Mouse (Mus musculus): Measurements from ENCODE around the gene Mypn.

The Mypn gene

DNA sequence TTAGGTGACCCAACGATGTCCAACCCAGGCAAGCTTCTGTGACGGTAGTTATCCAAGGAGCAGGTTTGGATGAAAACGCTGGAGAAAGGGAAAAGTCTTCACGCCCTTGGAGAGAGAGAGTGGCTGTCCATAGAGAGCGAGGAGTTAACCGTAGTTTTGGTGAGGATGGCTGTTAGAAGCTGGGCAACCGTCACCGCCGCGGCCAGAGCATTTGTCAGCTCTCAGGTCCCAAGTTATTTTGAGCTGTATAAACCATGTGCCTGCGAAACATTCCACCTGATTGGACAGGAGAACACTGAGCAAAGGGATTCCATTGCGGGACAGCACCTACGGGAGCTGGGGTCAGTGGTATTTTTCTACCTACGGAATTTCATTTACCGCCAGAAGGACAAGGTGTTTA lies at the start of gene Mypn:
TSS of gene Mypn (minus strand) at position 225 of the 400 bp plus-strand sequence.
- no peak for DNase-seq

DNA sequence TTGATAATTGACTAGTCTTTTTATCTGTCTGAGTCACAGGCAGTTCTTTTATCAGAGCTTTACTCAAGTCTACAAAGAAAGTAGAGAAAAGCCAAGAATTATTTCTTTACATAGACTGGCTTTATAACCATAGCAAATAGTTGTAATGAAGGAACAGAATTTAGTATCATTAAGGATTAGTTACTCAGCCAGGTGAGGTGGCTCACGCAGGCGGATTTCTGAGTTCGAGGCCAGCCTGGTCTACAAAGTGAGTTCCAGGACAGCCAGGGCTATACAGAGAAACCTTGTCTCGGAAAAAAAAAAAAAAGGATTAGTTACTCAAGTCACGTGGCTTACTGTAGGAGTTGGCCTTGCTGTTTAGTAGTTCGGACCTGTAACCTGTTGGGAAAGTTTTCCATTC lies 44.7 kb upstream of the Mypn start:
- DNase-seq = no peak

DNA sequence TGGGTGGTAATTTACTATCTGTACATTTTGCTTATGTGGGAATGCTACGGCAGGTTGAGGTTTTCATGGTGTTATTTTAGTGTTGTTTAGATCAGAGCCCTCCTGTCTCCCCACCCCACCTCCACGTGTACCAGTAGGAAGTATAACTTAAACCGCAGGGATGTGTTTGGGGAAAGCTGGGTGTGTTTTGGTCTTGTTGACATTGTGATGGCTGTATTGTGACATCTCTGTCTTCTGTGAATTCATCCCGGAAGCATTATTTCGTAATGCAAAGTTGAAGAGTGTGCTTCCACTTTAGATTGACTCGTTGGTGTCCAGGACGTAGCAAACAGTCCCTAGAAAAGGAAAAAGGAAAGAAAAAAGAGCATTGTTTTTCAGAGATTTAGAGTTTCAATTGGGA lies 43.7 kb upstream of the Mypn start:
- DNase-seq = no peak

DNA sequence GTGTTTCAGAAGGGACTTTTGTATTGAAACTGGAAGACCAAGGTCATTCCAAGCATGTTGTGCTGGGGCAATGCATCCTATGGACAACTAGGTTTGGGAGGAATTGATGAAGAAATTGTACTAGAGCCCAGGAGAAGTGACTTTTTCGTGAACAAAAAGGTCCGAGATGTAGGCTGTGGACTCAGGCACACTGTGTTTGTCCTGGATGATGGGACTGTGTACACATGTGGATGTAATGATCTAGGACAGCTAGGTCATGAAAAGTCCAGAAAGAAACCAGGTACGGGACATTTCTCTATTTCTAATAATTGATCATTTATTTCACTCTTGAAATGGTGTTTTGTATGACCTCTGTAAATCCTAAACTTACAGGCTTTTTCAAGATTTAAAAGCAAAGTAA lies 42.1 kb upstream of the Mypn start:
- no peak for DNase-seq

DNA sequence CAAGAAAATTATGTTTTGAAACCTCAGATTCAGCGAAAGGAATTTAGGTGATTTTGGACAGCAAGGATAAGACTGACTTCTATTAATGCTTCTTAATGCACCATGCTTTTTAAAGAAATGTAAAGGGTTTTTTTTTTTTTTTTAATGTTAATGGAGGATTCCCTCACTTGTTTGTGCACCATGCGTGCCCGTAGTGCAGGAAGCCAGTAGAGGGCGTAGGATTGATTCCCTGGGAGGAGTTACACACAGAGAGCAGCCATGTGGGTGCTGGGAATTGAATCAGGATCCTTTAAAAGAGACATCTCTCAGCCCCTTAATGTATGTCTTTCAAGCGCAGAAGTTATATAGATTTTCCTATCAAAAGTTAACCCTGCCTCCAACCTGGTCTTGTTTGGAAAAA lies 41.0 kb upstream of the Mypn start:
- DNase-seq = no peak

DNA sequence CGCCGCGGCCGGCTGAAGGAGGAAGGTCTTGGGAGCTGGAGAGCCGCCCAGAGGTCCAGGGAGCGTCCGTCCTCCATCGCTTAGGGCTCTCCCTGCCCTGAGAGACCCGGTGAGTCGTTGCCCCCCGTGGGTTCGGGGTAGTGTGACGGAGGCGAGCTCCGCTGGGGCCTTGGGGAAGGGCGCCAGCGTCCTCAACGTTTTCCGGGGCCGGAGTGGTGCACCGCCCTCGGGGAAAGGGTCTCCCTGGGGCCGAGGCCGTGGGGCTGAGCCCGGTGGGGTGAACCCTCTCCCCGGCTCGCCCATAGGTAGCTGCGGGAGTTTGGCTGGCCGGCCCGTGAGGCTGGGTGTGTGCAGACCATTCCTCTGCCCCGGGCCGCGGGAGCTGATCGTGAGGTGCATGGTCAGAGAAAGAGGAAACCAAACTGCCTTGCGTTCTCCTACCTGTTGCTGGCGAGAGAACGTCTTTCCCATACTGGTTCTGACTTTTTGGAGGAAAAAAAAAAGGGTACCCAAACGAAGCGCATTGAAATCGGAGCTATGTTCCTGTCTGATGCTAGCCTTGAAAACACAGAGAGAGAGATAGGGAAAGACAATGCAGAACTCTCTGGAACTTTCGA lies 40.4 kb upstream of the Mypn start:
- no peak for DNase-seq

DNA sequence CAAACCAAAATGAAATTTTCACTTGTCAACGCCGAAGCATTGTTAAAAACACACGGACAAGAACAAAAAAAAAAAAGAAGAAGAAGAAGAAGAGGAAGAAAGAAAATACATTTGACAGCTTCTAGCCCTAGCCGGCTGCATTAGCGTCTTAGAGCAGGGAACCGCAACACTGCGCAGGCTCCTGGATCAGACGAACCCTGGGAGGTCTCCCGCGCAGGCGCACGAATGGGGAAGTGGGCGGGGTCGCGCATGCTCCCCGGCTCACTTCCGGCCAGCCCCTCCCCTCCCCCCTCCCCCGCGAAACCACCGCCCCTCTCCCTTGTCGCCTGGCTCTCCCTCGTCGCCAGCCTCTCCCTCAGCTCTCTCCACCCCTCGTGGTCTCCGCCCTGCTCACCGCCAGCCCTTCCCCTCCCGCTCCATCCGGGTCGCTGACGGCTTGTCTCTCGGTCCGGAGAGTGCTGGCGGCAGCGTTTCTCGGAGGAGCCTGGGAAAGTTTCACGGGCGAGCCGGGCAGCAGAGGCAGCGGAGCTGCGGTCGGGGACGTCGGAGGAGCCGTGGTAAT lies 39.8 kb upstream of the Mypn start, which contains the start of gene Herc4:
TSS of gene Herc4 (plus strand) at position 318 of the 562 bp plus-strand sequence.
- DNase-seq = peak; percentile 95

DNA sequence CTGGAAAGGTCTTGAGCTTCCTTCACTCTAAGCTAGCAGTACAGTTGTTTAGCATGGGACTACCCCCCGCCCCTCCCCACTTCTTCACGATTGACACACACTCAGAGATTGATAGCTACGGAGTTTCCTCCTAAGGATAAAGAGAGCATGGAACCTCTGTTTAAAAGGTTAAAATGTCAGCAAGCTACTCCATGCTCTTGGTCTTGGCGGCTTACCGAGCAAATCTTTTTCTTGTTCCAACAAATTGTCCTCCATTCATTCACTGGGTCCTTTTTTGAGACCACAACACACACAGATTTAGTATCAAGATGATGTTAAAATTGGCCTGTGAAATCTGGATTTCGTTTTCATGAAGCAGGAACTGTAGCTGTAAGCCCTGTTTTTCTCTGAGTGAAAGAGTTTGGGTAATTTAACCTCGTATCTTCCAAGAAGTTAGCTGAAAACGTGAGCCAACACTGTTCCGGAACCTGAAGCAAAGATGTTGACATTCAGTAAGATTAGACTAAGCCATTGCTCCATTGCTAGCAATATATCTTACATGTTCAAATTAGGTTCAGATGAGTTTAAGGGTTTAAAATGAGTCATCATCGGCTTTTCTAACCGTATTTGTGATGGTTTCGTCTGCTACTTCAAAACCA lies 39.2 kb upstream of the Mypn start:
- DNase-seq = peak; percentile 15

DNA sequence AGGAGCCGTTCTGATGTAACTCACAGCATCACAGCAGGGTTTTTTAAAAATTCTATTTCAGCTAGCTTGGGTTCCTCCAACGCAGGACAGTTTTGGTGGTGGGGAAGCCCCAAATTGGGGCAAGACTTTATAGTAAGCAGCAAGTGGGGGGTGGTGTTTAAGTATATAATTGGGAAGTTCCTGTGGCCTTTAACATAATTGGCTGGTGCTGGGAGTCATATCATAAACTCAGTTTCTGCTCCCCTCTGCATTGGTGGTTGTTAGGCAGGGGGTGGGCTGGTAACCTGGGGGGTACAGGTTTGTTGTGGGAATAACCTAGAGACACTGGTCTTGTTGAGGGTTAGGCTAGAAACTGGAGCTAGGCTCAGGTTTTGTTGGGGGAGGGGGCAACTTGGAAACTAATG lies 37.1 kb upstream of the Mypn start:
- no peak for DNase-seq

DNA sequence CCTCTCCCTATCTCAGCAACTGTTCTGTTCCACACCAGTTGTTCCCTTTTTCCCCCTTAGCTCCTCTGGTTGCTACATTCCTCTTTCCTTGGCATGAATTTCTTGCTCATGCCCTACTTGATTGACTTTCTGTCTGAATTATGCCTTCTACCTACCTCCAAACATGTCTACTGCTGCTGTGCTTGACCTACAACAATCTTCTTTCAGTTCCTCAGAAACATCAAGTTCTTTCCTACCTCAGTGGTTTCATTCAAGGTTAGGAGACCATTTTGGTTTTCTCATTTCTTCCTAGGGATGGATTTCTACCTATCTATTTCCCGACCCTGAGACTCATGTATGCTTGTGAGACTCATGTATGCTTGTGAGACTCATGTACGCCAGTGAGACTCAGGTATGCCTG lies 36.1 kb upstream of the Mypn start:
- DNase-seq = no peak

DNA sequence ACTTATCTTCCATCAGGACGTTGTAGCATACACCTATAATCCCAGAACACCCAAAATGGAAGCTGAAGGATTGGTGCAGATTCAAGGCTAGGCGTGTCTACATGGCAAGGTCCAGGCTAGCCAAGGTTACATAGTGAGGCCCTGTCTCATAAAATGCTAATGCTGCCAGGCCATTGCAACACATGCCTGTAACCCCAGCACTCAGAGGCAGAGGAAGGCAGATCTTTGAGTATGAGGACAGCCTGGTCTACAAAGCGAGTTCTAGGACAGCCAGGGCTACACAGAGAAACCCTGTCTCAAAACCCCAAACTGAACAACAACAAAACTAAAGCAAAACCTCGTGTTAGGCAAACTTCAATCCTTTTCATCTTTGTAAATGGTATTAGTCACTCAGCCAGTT lies 34.3 kb upstream of the Mypn start:
- DNase-seq = no peak

DNA sequence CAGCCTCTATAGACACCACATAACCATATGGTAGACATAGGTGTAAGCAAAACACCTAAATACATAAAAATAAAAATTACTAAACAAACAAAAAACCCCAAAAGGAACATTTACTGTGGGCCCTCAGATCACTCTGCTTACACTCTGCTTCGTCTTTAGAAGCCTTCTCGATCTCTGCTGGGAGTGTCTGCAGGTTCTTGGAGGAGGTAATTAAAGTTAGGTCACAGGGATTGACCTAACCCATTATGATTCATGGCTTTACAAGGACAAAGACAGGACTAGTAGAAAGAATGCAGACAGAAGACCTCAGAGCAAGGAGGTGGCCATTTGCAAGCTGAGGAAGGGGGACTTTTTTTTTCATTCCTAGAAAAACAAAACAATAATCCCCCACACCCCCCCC lies 33.5 kb upstream of the Mypn start:
- no peak for DNase-seq

DNA sequence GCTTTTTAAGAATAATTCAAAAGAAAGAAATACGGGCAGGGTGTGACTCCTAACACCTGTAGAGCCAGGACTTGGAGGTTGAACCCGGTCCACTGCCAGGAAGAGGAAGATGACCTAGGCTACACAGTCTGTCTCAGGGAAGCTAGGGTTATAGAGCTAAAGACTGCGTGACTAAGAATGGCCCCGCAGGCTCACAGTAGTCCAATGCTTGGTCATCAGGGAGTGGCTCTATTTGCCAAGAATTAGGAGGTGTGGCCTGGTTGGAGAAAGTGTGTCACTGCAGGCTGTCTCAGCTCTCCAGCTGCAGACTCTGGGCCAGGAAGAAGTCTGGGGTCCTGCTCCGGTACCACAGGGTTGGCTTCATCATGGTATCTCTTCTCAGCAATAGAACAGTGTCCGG lies 32.9 kb upstream of the Mypn start:
- DNase-seq = no peak

DNA sequence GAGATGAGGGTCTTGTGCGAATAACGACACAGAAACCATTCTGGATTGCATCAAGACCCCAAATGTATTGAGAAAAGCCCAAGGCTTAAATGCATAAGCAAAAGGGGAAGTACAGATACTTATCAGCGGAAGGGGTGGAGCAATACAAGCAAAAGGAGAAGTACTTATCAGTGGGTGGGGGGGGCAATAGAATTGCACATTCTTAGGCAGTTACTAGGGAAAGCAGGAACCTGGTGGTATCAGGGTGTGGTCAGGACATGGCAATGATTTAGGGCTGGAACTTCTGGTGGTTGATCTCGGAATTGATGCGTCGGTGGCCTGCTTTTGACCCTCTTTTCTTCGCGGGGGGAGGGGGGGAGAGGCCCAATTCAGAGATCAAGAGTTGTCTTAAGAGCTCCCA lies 32.1 kb upstream of the Mypn start:
- no peak for DNase-seq

DNA sequence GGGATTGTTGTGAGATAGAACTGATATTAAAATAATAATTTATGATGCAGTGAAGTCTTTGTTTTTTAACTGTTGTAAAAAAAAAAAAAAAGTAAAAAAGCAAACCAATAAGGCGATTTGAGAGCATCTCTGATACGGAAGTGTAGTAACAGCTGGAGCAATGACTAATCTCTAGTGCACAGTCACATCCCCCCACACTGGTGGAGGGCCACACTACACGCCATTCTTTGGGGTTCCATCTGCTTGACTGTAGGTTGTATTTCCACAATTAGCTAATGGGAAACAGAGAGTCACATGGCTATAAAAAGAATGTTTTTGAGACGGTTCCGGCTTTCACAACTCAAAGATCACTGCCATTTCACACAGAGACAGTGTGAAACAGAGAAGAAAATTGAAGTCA lies 30.4 kb upstream of the Mypn start:
- DNase-seq = no peak

DNA sequence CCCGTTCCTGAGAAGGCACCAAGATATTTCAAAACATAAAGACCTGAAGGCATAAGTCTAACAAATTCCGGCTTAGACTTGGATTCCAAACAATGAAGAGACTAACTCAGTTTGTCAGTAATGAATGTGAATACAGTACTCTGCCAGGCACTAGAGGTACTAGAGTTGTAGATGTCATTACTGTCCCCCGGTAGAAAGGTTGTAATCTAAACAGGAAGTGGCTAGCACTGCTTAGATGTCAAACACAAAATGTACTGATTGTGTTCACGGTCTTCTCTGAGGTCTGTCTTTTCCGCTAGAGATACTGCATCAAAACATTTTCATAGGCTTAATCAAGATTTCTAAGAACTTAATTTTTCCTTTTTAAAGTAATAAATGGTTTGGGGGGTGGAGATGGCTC lies 27.9 kb upstream of the Mypn start:
- DNase-seq = no peak

DNA sequence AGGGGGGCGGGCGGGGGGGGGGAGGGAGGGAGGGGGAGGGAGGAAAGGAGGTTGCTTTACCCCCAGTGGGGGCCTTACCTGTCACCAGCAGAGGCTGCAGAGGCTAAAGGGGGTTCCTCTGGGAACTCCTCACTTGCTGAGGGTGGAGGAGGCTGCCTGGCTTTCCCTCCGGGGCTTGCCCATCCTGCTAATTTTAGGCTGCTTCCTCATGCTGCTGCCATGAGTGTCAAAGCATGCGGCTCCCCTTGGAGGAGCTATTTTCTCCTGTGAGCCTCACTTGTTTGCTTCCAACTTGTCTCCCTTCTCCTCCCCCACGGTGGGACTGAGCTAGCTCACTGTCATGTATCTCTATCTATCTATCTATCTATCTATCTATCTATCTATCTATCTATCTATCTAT lies 27.1 kb upstream of the Mypn start:
- no peak for DNase-seq

DNA sequence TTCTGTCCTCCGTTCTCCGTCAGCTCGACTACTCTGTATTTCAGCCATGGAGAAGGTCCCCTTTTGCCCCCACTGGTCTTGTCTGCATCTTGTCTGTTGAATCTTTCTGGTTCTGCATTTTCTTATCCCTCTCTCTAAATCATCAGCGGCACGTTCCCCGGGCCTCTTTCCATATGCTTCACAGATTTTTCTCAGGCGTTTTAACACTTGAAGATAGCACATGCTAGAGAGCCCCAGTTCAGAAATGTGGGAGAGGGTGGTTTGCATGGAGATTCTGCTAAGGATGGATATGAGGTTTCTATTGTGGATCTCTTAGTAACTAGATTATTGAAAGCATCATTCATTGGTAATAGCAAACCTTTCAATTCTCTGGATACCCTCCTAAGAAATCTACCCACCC lies 26.5 kb upstream of the Mypn start:
- no peak for DNase-seq

DNA sequence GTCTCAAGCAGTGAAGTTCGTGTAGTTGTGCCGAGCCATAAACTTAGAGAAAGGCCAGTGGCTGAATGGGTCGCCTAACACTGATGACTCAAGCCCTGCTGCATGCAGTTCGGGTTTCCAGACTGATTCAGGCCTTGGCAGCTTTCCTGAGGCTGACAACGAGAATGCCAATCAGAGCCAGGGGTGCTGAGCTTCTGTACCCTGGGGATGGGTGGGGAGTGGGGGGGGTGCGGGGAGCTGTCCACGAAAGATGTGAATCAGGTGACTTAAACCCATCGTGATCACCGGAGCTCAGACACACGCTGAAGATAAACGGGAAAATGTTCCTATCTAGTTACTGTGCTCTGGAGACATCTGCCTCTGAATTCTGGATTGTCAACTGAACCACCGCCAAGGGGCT lies 20.6 kb upstream of the Mypn start:
- no peak for DNase-seq

DNA sequence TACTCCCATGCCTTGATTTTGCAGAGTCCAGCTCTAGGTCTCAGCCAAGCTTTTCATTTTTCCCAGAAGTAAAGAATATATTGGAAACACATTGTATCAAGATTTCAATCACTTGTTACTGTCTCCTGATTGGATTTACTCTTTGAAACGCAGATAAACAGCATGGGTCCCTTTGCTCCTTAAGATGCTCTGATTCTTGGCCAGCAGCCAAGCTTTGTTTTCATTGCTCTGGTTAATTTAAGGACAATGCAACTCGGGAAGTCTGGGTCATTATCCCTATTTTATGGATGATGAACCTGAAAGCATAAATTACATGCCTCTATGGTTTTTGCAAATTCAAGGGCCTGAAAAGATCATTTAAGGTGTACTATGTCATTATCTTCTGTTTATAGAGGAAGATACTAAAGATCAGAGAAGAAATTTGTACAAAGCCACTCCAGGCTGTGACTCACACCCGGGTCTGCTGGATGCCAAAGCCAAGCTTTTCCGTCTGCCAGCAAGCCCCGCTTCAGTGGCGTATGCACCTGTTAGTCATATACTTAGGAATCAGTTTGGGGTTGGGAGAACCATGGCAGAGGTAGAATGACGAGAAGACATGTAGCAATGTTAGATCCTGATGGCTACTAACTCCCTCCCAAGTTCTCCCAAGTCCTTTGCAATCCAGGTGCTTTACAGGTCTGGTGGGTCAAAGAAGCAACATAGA lies 17.5 kb upstream of the Mypn start:
- no peak for DNase-seq

DNA sequence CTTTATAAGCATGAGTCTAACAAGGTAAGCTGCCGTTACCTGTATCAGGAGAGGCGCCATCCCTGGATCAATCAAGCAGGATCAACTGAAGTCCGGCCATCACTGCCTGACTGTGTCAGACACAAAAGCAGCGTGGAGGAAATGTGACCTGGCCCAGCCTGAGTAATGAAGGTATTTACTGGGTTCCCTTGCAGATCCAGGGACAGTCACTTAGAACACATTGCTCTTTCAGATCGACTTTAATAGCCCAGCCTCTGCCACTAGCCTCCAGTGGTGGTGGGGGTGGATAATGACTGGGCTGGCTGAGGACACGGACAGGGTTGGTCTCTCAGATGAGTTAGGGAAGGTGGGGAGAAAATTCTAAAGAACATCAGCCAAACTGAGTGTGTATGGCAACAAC lies 5.1 kb upstream of the Mypn start:
- DNase-seq = no peak

DNA sequence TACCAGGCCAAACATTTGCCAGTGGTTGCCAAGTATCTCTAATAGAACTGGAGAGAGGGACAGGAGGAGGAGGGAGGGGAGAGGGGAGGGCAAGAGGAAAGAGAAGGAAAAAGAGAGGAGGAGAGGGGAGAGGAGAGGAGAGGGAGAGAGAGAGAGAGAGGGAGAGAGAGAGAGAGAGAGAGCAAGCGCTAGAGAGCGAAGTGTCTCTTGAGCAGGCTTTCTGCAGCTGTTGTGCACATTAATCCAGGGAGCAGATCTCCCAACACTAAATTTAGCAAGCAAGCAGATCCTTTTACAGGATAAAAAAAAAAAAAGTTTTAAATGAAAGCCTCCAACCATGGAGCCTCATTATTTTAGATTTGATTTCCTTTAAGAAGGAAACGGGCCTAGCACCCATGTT lies 750 bp downstream of the Mypn start:
- no peak for DNase-seq

DNA sequence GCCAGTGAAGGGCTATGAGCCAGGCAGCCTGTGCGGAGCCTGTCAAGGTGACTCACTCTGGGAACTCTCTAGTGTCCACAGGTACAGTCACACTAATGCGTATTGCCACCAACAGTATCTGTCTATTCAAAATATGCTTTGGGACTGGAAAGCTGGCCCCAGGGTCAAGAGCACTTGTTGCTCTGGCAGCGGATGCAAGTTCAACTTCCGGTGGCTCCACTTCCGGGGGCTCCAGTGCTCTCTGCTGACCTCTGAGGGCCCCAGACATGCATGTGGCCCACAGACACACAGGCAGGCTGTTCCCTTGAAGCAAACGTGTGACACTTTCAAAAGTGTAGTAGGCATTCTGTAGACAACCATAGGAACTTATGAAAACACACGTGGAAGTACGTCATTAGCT lies 2.2 kb downstream of the Mypn start:
- DNase-seq = no peak

DNA sequence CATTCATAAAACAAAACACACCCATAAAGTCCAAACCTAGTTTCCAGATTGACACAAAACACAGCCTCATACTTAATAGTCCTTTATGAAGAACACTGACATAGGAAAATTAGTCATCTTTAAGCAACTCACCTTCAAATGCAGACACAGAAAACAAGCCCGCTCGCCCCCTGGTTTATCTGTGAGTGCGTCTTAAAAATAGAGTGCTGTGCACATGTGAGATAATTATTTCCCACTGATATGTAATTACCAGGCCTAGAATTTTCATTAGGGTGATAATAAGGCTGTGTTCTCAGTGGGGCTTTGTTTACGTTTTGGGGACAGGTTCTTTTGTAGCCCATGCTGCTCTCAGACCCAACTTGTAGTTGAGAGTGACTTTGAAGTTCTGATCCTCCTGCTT lies 4.7 kb downstream of the Mypn start:
- DNase-seq = no peak
